Mouse (Mus musculus) cerebellum, adult 2 months (tissue): Measurements from ENCODE around the gene Ran.

ENCODE experiments used
- CTCF ChIP-seq: fragments of 200-500 bp; IDR thresholded peaks from 2 replicates; pipeline ENCODE4 v1.5.1; 2011; ENCODE audit warnings: low read depth, mild to moderate bottlenecking, control low read depth, low read length, moderate library complexity, borderline replicate concordance; ENCODE audit not compliant: insufficient read depth
- POLR2A ChIP-seq: fragments of 200-500 bp; IDR thresholded peaks from 2 replicates; pipeline ENCODE4 v1.6.1; 2011; ENCODE audit warnings: low read length, control low read depth, borderline replicate concordance; ENCODE audit not compliant: insufficient read depth

DNA sequence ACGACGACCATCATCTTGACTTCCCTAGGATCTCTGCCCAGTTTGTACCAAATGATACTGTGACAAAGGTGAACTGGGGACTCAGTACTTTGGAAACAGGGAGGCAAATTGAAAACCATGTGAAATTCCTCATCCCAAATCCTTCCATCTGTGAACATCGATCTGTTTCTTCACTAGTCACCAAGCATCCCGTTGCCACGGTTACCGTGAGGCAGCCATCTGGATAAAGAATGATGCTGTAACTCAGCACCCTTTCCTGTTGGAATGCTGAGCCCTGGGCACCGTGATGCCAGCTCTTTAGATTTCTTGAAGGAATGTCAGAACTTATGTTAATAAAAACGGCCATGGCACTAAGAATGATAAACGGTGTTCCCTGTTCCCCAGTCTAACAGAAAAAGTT is 29.5 kb downstream of the Ran start:
- TF ChIP-seq CTCF (no peak), POLR2A (no peak)
